Mouse (Mus musculus) CD4-positive, CD25-positive, alpha-beta regulatory T cell, adult 9 weeks (primary cell): Measurements from ENCODE around the gene Erc1. TPM values are rescaled to one million over a fixed set of nuclear protein-coding genes. Genes with fewer than 3 reads are reported as not detected.

ENCODE experiments used
- polyA plus RNA-seq: library from polyadenylated mRNA; unstranded; fragments of 100-300 nt; shearing (Covaris generic); gene quantifications from one replicate; pipeline ENCODE4 v1.2.1, GENCODE M21; 2017

Gene Erc1
- 5.6 TPM for polyA plus RNA-seq

GRCm38 (mm10) chr6:119848034-119848695, at the start of gene Erc1:
Erc1 (minus strand) TSS chr6:119848167.

GRCm38 (mm10) chr6:119543803-119544517, 304.0 kb downstream of the Erc1 start, which contains the start of gene Wnt5b:
Wnt5b (minus strand) TSS chr6:119544347.

Other genes starting within 250 kb of the Erc1 start
- 43.6 TPM for gene Rad52, start 54.5 kb upstream of the Erc1 start, polyA plus RNA-seq
- 56.3 TPM for gene Wnk1, start 190.5 kb upstream of the Erc1 start, polyA plus RNA-seq
- 2.0 TPM for gene Ninj2, start 245.2 kb upstream of the Erc1 start, polyA plus RNA-seq